Mouse (Mus musculus): Measurements from ENCODE around the gene Foxp1. TPM values are rescaled to one million over a fixed set of nuclear protein-coding genes. Genes with fewer than 3 reads are reported as not detected.

Gene Foxp1
- polyA plus RNA-seq, 1 experiment from 2014 or later: 65.4 TPM

DNA sequence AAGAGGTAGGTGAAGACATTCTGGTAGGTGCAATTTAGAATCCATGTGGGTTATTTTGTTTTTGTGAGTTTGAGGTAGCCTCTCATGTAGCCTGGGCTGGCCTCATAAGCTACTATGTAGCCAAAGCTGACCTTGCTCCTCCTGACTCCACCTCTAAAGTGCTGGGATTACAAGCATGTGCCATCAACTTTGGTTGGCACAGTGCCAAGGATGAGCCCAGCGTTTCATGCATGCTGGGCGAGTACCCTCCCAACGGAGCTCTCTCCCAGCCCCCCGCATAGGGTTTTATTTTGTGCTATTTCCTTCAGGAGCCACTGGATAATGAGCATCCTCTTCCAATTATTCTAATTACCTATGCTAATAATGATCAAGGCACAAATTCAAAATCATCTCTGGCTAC lies 414.1 kb downstream of the Foxp1 start:
- Histone ChIP-seq H3K36me3 (ENCODE audit: control insufficient read depth, insufficient read depth, low read length) (no peaks in the 10 kb centered on the region), H3K27me3 (ENCODE audit: control insufficient read depth, insufficient read depth, low read length) (no peaks in the 10 kb centered on the region), H3K4me1 (ENCODE audit: control insufficient read depth, insufficient read depth, low read length) (peaks cover 6% of the 10 kb centered on the region), H3K9ac (ENCODE audit: low read length) (no peak overlapping the region), H3K9me3 (ENCODE audit: control insufficient read depth, low read length) (no peaks in the 10 kb centered on the region), H3K27ac (replicated peaks; ENCODE audit: low read depth, low read length) (no peak overlapping the region), H3K4me3 (ENCODE audit: low read depth, low read length) (no peak overlapping the region), H3K4me2 (ENCODE audit: low read depth, severe bottlenecking) (no peak overlapping the region)
- ATAC-seq (ENCODE audit: insufficient number of reproducible peaks, low FRiP score, low TSS enrichment, low read depth) (no peak), DNase-seq (ENCODE audit: low spot score) (no peak)
- 88% methylated on average over 4 of the region's 4 CpGs for WGBS

GRCm38 (mm10) chr6:99107674-99108073 lies 414.8 kb downstream of the Foxp1 start:
- Histone ChIP-seq H3K4me1 (ENCODE audit: control insufficient read depth, insufficient read depth, low read length) (peaks cover 7% of the 10 kb centered on the region), H3K9ac (ENCODE audit: low read length) (no peak overlapping the region), H3K9me3 (ENCODE audit: control insufficient read depth, low read length) (no peaks in the 10 kb centered on the region), H3K4me3 (ENCODE audit: low read depth, low read length) (no peak overlapping the region), H3K27me3 (ENCODE audit: control insufficient read depth, insufficient read depth, low read length) (no peaks in the 10 kb centered on the region), H3K4me2 (ENCODE audit: low read depth, severe bottlenecking) (no peak overlapping the region), H3K36me3 (ENCODE audit: control insufficient read depth, insufficient read depth, low read length) (no peaks in the 10 kb centered on the region), H3K27ac (replicated peaks; ENCODE audit: low read depth, low read length) (no peak overlapping the region)
- ATAC-seq (ENCODE audit: insufficient number of reproducible peaks, low FRiP score, low TSS enrichment, low read depth): no peak
- no peak for DNase-seq (ENCODE audit: low spot score)
- WGBS: 87% methylated on average over 6 of the region's 6 CpGs

GRCm38 (mm10) chr6:99107081-99107482 lies 415.4 kb downstream of the Foxp1 start:
- ATAC-seq (ENCODE audit: insufficient number of reproducible peaks, low FRiP score, low TSS enrichment, low read depth) (no peak), DNase-seq (ENCODE audit: low spot score) (no peak)
- H3K4me3 ChIP-seq (ENCODE audit: low read depth, low read length): no peak overlapping the region
- H3K4me1 ChIP-seq (ENCODE audit: control insufficient read depth, insufficient read depth, low read length): peaks cover 7% of the 10 kb centered on the region
- no peak overlapping the region for H3K27ac ChIP-seq (replicated peaks; ENCODE audit: low read depth, low read length)
- no peak overlapping the region for H3K9ac ChIP-seq (ENCODE audit: low read length)
- H3K27me3 ChIP-seq (ENCODE audit: control insufficient read depth, insufficient read depth, low read length): no peaks in the 10 kb centered on the region
- no peaks in the 10 kb centered on the region for H3K9me3 ChIP-seq (ENCODE audit: control insufficient read depth, low read length)
- no peak overlapping the region for H3K4me2 ChIP-seq (ENCODE audit: low read depth, severe bottlenecking)
- H3K36me3 ChIP-seq (ENCODE audit: control insufficient read depth, insufficient read depth, low read length): no peaks in the 10 kb centered on the region
- WGBS: 50% methylated on average over 6 of the region's 6 CpGs

- H3K27me3 ChIP-seq (ENCODE audit: control insufficient read depth, insufficient read depth, low read length): no peaks in the 10 kb centered on the region
- H3K4me2 ChIP-seq (ENCODE audit: low read depth, severe bottlenecking): no peak overlapping the region
- ATAC-seq (ENCODE audit: insufficient number of reproducible peaks, low FRiP score, low TSS enrichment, low read depth) (no peak), DNase-seq (ENCODE audit: low spot score) (no peak)
- no peaks in the 10 kb centered on the region for H3K9me3 ChIP-seq (ENCODE audit: control insufficient read depth, low read length)
- H3K4me3 ChIP-seq (ENCODE audit: low read depth, low read length): no peak overlapping the region
- H3K27ac ChIP-seq (replicated peaks; ENCODE audit: low read depth, low read length): no peak overlapping the region
- no peak overlapping the region for H3K9ac ChIP-seq (ENCODE audit: low read length)
- no peaks in the 10 kb centered on the region for H3K36me3 ChIP-seq (ENCODE audit: control insufficient read depth, insufficient read depth, low read length)
- peaks cover 7% of the 10 kb centered on the region for H3K4me1 ChIP-seq (ENCODE audit: control insufficient read depth, insufficient read depth, low read length)
- 80% methylated on average over 4 of the region's 4 CpGs for WGBS
Observed at GRCm38 (mm10) chr6:99105979-99106378, 416.5 kb downstream of the Foxp1 start.

- WGBS: 62% methylated on average over 7 of the region's 7 CpGs
- no peak overlapping the region for H3K4me3 ChIP-seq (ENCODE audit: low read depth, low read length)
- H3K27ac ChIP-seq (replicated peaks; ENCODE audit: low read depth, low read length): no peak overlapping the region
- ATAC-seq (ENCODE audit: insufficient number of reproducible peaks, low FRiP score, low TSS enrichment, low read depth) (no peak), DNase-seq (ENCODE audit: low spot score) (no peak)
- no peaks in the 10 kb centered on the region for H3K27me3 ChIP-seq (ENCODE audit: control insufficient read depth, insufficient read depth, low read length)
- H3K9me3 ChIP-seq (ENCODE audit: control insufficient read depth, low read length): no peaks in the 10 kb centered on the region
- no peaks in the 10 kb centered on the region for H3K36me3 ChIP-seq (ENCODE audit: control insufficient read depth, insufficient read depth, low read length)
- no peak overlapping the region for H3K9ac ChIP-seq (ENCODE audit: low read length)
- peaks cover 7% of the 10 kb centered on the region for H3K4me1 ChIP-seq (ENCODE audit: control insufficient read depth, insufficient read depth, low read length)
- H3K4me2 ChIP-seq (ENCODE audit: low read depth, severe bottlenecking): no peak overlapping the region
Observed at GRCm38 (mm10) chr6:99104446-99104845, 418.1 kb downstream of the Foxp1 start.

DNA sequence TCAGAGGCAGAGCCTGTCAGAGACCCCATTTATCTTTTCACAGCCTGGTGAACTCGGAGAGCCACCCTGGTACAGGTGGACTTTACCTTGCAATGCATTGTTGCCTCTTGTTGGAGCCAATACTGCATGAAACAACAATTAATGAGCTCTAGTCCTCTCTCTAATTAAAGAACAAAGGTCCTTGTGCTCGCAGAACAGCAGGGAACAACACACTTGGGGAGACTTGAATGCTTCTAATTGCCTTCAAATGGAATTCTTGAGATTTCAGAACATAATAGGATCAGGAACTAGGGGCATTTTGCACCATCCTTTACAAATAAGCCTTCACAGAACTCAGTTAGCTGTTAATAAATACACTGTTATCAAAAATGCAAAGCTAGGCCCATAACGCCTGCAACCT lies 418.6 kb downstream of the Foxp1 start:
- Histone ChIP-seq H3K4me2 (ENCODE audit: low read depth, severe bottlenecking) (no peak overlapping the region), H3K27ac (replicated peaks; ENCODE audit: low read depth, low read length) (no peak overlapping the region), H3K9ac (ENCODE audit: low read length) (no peak overlapping the region), H3K36me3 (ENCODE audit: control insufficient read depth, insufficient read depth, low read length) (no peaks in the 10 kb centered on the region), H3K27me3 (ENCODE audit: control insufficient read depth, insufficient read depth, low read length) (no peaks in the 10 kb centered on the region), H3K4me3 (ENCODE audit: low read depth, low read length) (no peak overlapping the region), H3K4me1 (ENCODE audit: control insufficient read depth, insufficient read depth, low read length) (peaks cover 7% of the 10 kb centered on the region), H3K9me3 (ENCODE audit: control insufficient read depth, low read length) (no peaks in the 10 kb centered on the region)
- DNase-seq (ENCODE audit: low spot score): no peak
- no peak for ATAC-seq (ENCODE audit: insufficient number of reproducible peaks, low FRiP score, low TSS enrichment, low read depth)
- 44% methylated on average over 3 of the region's 3 CpGs for WGBS

DNA sequence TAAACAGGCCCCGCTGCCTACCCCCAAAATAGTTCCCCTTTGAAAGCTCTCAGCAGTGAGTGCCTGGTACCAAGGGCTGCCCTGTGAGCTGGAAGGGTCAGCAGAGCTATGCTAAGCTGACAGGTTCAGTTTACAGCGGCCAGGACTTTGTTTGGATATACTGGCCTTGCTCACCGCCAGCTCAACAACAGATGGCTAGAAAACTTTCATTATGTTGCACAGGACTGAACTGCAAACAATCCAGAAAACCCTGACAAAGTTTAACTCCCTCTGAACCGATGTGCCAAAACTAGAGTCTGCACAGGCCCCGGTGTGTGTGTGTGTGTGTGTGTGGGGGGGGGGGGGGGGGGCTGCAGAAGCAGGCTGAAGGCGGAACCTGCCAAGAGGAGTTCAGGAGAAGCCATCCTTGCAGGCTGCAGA lies 421.0 kb downstream of the Foxp1 start:
- peak; percentile 56 for DNase-seq (ENCODE audit: low spot score)
- Histone ChIP-seq H3K4me1 (ENCODE audit: control insufficient read depth, insufficient read depth, low read length) (peaks cover 7% of the 10 kb centered on the region), H3K4me2 (ENCODE audit: low read depth, severe bottlenecking) (peak overlapping the region; percentile 7; the same call in 1 of the 2 replicates), H3K4me3 (ENCODE audit: low read depth, low read length) (no peak overlapping the region), H3K9ac (ENCODE audit: low read length) (no peak overlapping the region), H3K27ac (replicated peaks; ENCODE audit: low read depth, low read length) (peak overlapping the region; percentile 49), H3K27me3 (ENCODE audit: control insufficient read depth, insufficient read depth, low read length) (no peaks in the 10 kb centered on the region), H3K9me3 (ENCODE audit: control insufficient read depth, low read length) (no peaks in the 10 kb centered on the region), H3K36me3 (ENCODE audit: control insufficient read depth, insufficient read depth, low read length) (no peaks in the 10 kb centered on the region)
- peak; percentile 75 for ATAC-seq (ENCODE audit: insufficient number of reproducible peaks, low FRiP score, low TSS enrichment, low read depth)
- WGBS: 6% methylated on average over 6 of the region's 6 CpGs

- ATAC-seq (ENCODE audit: insufficient number of reproducible peaks, low FRiP score, low TSS enrichment, low read depth) (no peak), DNase-seq (ENCODE audit: low spot score) (no peak)
- Histone ChIP-seq H3K4me2 (ENCODE audit: low read depth, severe bottlenecking) (no peak overlapping the region), H3K36me3 (ENCODE audit: control insufficient read depth, insufficient read depth, low read length) (no peaks in the 10 kb centered on the region), H3K27ac (replicated peaks; ENCODE audit: low read depth, low read length) (no peak overlapping the region), H3K27me3 (ENCODE audit: control insufficient read depth, insufficient read depth, low read length) (no peaks in the 10 kb centered on the region), H3K9me3 (ENCODE audit: control insufficient read depth, low read length) (no peaks in the 10 kb centered on the region), H3K4me3 (ENCODE audit: low read depth, low read length) (no peak overlapping the region), H3K4me1 (ENCODE audit: control insufficient read depth, insufficient read depth, low read length) (peaks cover 19% of the 10 kb centered on the region), H3K9ac (ENCODE audit: low read length) (no peak overlapping the region)
- 20% methylated on average over 5 of the region's 5 CpGs for WGBS
Observed at GRCm38 (mm10) chr6:99100331-99100730, 422.2 kb downstream of the Foxp1 start.

DNA sequence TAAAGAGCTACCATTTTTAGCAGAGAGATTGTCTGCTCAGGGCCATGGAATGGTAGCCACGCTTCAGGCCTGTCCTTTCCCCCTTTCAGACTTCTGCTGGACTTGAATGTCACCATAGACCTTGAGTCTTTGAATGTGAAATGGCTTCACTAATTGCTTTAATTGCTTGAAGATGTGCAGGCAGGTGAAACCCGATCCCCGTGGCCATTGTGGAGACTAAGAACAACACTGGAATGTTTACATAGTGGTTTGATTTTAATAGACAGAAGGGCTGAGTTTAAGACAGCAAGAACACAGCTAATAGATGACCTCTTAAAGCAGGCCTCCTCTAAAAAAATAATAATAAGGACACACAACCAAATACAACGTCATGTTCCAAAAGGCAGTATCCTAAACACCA lies 422.7 kb downstream of the Foxp1 start:
- Histone ChIP-seq H3K9ac (ENCODE audit: low read length) (no peak overlapping the region), H3K27me3 (ENCODE audit: control insufficient read depth, insufficient read depth, low read length) (no peaks in the 10 kb centered on the region), H3K27ac (replicated peaks; ENCODE audit: low read depth, low read length) (no peak overlapping the region), H3K4me1 (ENCODE audit: control insufficient read depth, insufficient read depth, low read length) (peaks cover 22% of the 10 kb centered on the region), H3K36me3 (ENCODE audit: control insufficient read depth, insufficient read depth, low read length) (no peaks in the 10 kb centered on the region), H3K9me3 (ENCODE audit: control insufficient read depth, low read length) (no peaks in the 10 kb centered on the region), H3K4me3 (ENCODE audit: low read depth, low read length) (no peak overlapping the region), H3K4me2 (ENCODE audit: low read depth, severe bottlenecking) (no peak overlapping the region)
- 12% methylated on average over 4 of the region's 4 CpGs for WGBS
- DNase-seq (ENCODE audit: low spot score) (peak; percentile 43), ATAC-seq (ENCODE audit: insufficient number of reproducible peaks, low FRiP score, low TSS enrichment, low read depth) (no peak)

Measured in limb, embryonic 11.5 days (tissue).